In genomic region chr7:29785888-29786287, GRCm38 (mm10) we compare ENCODE assay signal across 9 mouse cellular contexts. TPM values are rescaled to one million over a fixed set of nuclear protein-coding genes. Genes with fewer than 3 reads are reported as not detected.
DNase-seq lines count a peak whose midpoint lies in the region; ATAC-seq and TF ChIP-seq lines count a peak whose summit lies in the region.
"Had no signal": no experiment of that assay in that cellular context is flagged by ENCODE, and none has a peak within 500 bp of the region (broad histone marks: within the 10 kb centered on the region; RNA-seq: fewer than 3 reads in every experiment).

No protein-coding gene starts in this region.

- no peak overlapping the region for H3K27ac ChIP-seq in kidney, embryonic 16.5 days (ENCODE audit: low read length)
- H3K27ac ChIP-seq in embryonic facial prominence, embryonic 15.5 days (replicated peaks): no peak overlapping the region
- H3K27ac ChIP-seq in hindbrain, postnatal 0 days: no peak overlapping the region

- peak overlapping the region; percentile 92; the same call in 1 of the 2 replicates for H3K9ac ChIP-seq in kidney, embryonic 16.5 days (replicated peaks; ENCODE audit: low read length)
- 0 out of 2 replicates have a peak overlapping the region, but pooled peaks have one; percentile 6 for H3K9ac ChIP-seq in embryonic facial prominence, embryonic 15.5 days
- peak overlapping the region; percentile 82; the same call in 1 of the 2 replicates for H3K9ac ChIP-seq in hindbrain, postnatal 0 days (replicated peaks; ENCODE audit: low read length)

- peaks cover 38% of the 10 kb centered on the region for H3K36me3 ChIP-seq in kidney, embryonic 16.5 days (ENCODE audit: insufficient read depth, low read length)
- peaks cover 41% of the 10 kb centered on the region for H3K36me3 ChIP-seq in embryonic facial prominence, embryonic 15.5 days
- H3K36me3 ChIP-seq in hindbrain, postnatal 0 days (ENCODE audit: insufficient read depth, low read length): peaks cover 29% of the 10 kb centered on the region
- H3K36me3 ChIP-seq in myocyte (ENCODE audit: control insufficient read depth, insufficient read depth): no peaks in the 10 kb centered on the region

- TF ChIP-seq POLR2A in myocyte (IDR thresholded peaks at IDR 0.05; ENCODE audit: insufficient read length, low read depth): no peak

- no peak for ATAC-seq in kidney, embryonic 16.5 days (ENCODE audit: low FRiP score, low TSS enrichment)
- no peak for ATAC-seq in embryonic facial prominence, embryonic 15.5 days (ENCODE audit: insufficient number of reproducible peaks, low FRiP score, low TSS enrichment, low read depth)
- ATAC-seq in hindbrain, postnatal 0 days: no peak

- 73% methylated on average over 5 of the region's 5 CpGs for WGBS in kidney, embryonic 16.5 days
- 70% methylated on average over 5 of the region's 5 CpGs for WGBS in embryonic facial prominence, embryonic 15.5 days
- whole genome bisulfite sequencing in hindbrain, postnatal 0 days: 76% methylated on average over 5 of the region's 5 CpGs

- no peaks in the 10 kb centered on the region for H3K27me3 ChIP-seq in kidney, embryonic 16.5 days (ENCODE audit: insufficient read depth, low read length)
- no peaks in the 10 kb centered on the region for H3K27me3 ChIP-seq in embryonic facial prominence, embryonic 15.5 days
- no peaks in the 10 kb centered on the region for H3K27me3 ChIP-seq in hindbrain, postnatal 0 days (ENCODE audit: insufficient read depth, low read length)
- H3K27me3 ChIP-seq in myocyte (ENCODE audit: control insufficient read depth, insufficient read depth, insufficient read length): no peaks in the 10 kb centered on the region

- peak overlapping the region; percentile 78 for H3K4me2 ChIP-seq in kidney, embryonic 16.5 days (replicated peaks; ENCODE audit: low read depth, low read length)
- H3K4me2 ChIP-seq in embryonic facial prominence, embryonic 15.5 days (replicated peaks): peak overlapping the region; percentile 69
- peak overlapping the region; percentile 77 for H3K4me2 ChIP-seq in hindbrain, postnatal 0 days (ENCODE audit: low read depth, low read length)
- H3K4me2 ChIP-seq in myocyte (ENCODE audit: low read depth): peak overlapping the region; percentile 34

- H3K9me3 ChIP-seq in kidney, embryonic 16.5 days (ENCODE audit: low read length): no peaks in the 10 kb centered on the region
- no peaks in the 10 kb centered on the region for H3K9me3 ChIP-seq in embryonic facial prominence, embryonic 15.5 days (replicated peaks)
- no peaks in the 10 kb centered on the region for H3K9me3 ChIP-seq in hindbrain, postnatal 0 days (ENCODE audit: low read length)

- no peaks in the 10 kb centered on the region for H3K79me2 ChIP-seq in myocyte (ENCODE audit: control insufficient read depth, insufficient read depth)

- no peak for TF ChIP-seq CTCF in hindbrain, postnatal 0 days (IDR thresholded peaks at IDR 0.05; ENCODE audit: low read depth)

- H3K4me3 ChIP-seq in kidney, embryonic 16.5 days (ENCODE audit: low read length): peak overlapping the region; percentile 82
- H3K4me3 ChIP-seq in embryonic facial prominence, embryonic 15.5 days (replicated peaks): peak overlapping the region; percentile 88
- peak overlapping the region; percentile 70 for H3K4me3 ChIP-seq in hindbrain, postnatal 0 days (ENCODE audit: low read length)
- no peak overlapping the region for H3K4me3 ChIP-seq in myocyte

- H3ac ChIP-seq in myocyte (ENCODE audit: control insufficient read depth, insufficient read length): no peak overlapping the region

- no peak for DNase-seq in kidney, adult 8-10 months
- DNase-seq in hindbrain, postnatal 0 days (ENCODE audit: low spot score): no peak
- no peak for DNase-seq in left cerebral cortex, adult 8-10 months (ENCODE audit: low spot score in 2 of 2)
- DNase-seq in adrenal gland, postnatal 14 days: no peak
- no peak for DNase-seq in MN1 (ENCODE audit: low spot score)
- DNase-seq: thymus, postnatal 4 days had no signal

- peaks cover 5% of the 10 kb centered on the region for H3K4me1 ChIP-seq in kidney, embryonic 16.5 days (ENCODE audit: insufficient read depth, low read length)
- peaks cover 17% of the 10 kb centered on the region for H3K4me1 ChIP-seq in embryonic facial prominence, embryonic 15.5 days
- peaks cover 7% of the 10 kb centered on the region for H3K4me1 ChIP-seq in hindbrain, postnatal 0 days (ENCODE audit: insufficient read depth, low read length)

TF ChIP-seq in myocyte, 11 proteins besides CTCF, POLR2A, EP300 and RAD21:
- no peak for TF ChIP-seq MYOG (IDR thresholded peaks at IDR 0.05; ENCODE audit: control insufficient read depth in 1 of 3, insufficient read depth in 1 of 3, insufficient read length in 2 of 3, low read depth in 2 of 3)
TF ChIP-seq in myocyte: peak in this region for 0.

RNA-seq across cellular contexts. Expression of gene Zfp30, which starts 2.1 kb away (rescaled TPM):
- polyA plus RNA-seq in kidney, embryonic 16.5 days (2015; fragmentation: Nextera tagmentation; extraction: Ambion mirVana): 7.7 and 8.1 TPM in 2 replicates
- polyA plus RNA-seq in embryonic facial prominence, embryonic 15.5 days (2015; fragmentation: Nextera tagmentation; extraction: Ambion mirVana): 8.9 and 10.5 TPM in 2 replicates
- 10.1 and 11.3 TPM in 2 replicates for total RNA-seq in hindbrain, postnatal 0 days (2014; rRNA removed)
- polyA plus RNA-seq in hindbrain, postnatal 0 days (2015; fragmentation: Nextera tagmentation; extraction: Ambion mirVana): 10.8 and 10.9 TPM in 2 replicates
- polyA plus RNA-seq in myocyte (2012; fragmentation: generic; extraction: Trizol): 3.3 TPM
- total RNA-seq in left cerebral cortex, adult 8-10 months (2022): 10 to 100 TPM; 10.2 to 11.5 (median 11.0) TPM
- total RNA-seq in adrenal gland, postnatal 14 days (2021): 3.6 and 4.1 TPM in 2 replicates

RNA-seq across cellular contexts. Expression of gene Zfp84, which starts 17.5 kb away (rescaled TPM):
- polyA plus RNA-seq in kidney, embryonic 16.5 days (2015; fragmentation: Nextera tagmentation; extraction: Ambion mirVana): 15.3 and 17.4 TPM in 2 replicates
- polyA plus RNA-seq in embryonic facial prominence, embryonic 15.5 days (2015; fragmentation: Nextera tagmentation; extraction: Ambion mirVana): 13.1 and 14.7 TPM in 2 replicates
- 10.7 and 11.4 TPM in 2 replicates for total RNA-seq in hindbrain, postnatal 0 days (2014; rRNA removed)
- 5.8 and 6.5 TPM in 2 replicates for polyA plus RNA-seq in hindbrain, postnatal 0 days (2015; fragmentation: Nextera tagmentation; extraction: Ambion mirVana)
- 4.7 TPM for polyA plus RNA-seq in myocyte (2012; fragmentation: generic; extraction: Trizol)
- 10 to 100 TPM; 16.7 to 18.4 (median 17.4) TPM for total RNA-seq in left cerebral cortex, adult 8-10 months (2022)
- total RNA-seq in adrenal gland, postnatal 14 days (2021): 14.6 and 15.4 TPM in 2 replicates

RNA-seq across cellular contexts. Expression of gene Zfp790, which starts 30.0 kb away (rescaled TPM):
- polyA plus RNA-seq in kidney, embryonic 16.5 days (2015; fragmentation: Nextera tagmentation; extraction: Ambion mirVana): 15.1 and 15.8 TPM in 2 replicates
- polyA plus RNA-seq in embryonic facial prominence, embryonic 15.5 days (2015; fragmentation: Nextera tagmentation; extraction: Ambion mirVana): 14.1 and 14.6 TPM in 2 replicates
- total RNA-seq in hindbrain, postnatal 0 days (2014; rRNA removed): 6.2 and 6.4 TPM in 2 replicates
- polyA plus RNA-seq in hindbrain, postnatal 0 days (2015; fragmentation: Nextera tagmentation; extraction: Ambion mirVana): 8.8 and 10.2 TPM in 2 replicates
- polyA plus RNA-seq in myocyte (2012; fragmentation: generic; extraction: Trizol): 5.1 TPM
- total RNA-seq in left cerebral cortex, adult 8-10 months (2022): 10 to 100 TPM; 20.5 to 23.8 (median 21.1) TPM
- total RNA-seq in adrenal gland, postnatal 14 days (2021): 13.3 and 14.1 TPM in 2 replicates

RNA-seq across cellular contexts. Expression of gene Catsperg2, which starts 59.1 kb away (rescaled TPM):
- not detected in 2 replicates for polyA plus RNA-seq in kidney, embryonic 16.5 days (2015; fragmentation: Nextera tagmentation; extraction: Ambion mirVana)
- polyA plus RNA-seq in embryonic facial prominence, embryonic 15.5 days (2015; fragmentation: Nextera tagmentation; extraction: Ambion mirVana): not detected in 2 replicates
- 0.11 and 0.37 TPM in 2 replicates for total RNA-seq in hindbrain, postnatal 0 days (2014; rRNA removed)
- polyA plus RNA-seq in hindbrain, postnatal 0 days (2015; fragmentation: Nextera tagmentation; extraction: Ambion mirVana): 0.28 and 0.41 TPM in 2 replicates
- polyA plus RNA-seq in myocyte (2012; fragmentation: generic; extraction: Trizol): 0.01 TPM
- under 1 TPM in 1 of 4 experiments, not detected in 3; 0.16 TPM for total RNA-seq in left cerebral cortex, adult 8-10 months (2022)
- total RNA-seq in adrenal gland, postnatal 14 days (2021): not detected in 2 replicates

Comparison
In these comparisons a context has a peak if more than half of its experiments do, and no peak if none do; other contexts are left out.
1. H3K9ac ChIP-seq: peak in every context shown above with its lines; median percentile 92 in kidney, embryonic 16.5 days; 82 in hindbrain, postnatal 0 days; 6 in embryonic facial prominence, embryonic 15.5 days.